Mouse (Mus musculus) hindbrain, embryonic 11.5 days (tissue): ENCODE measurements around the gene Npff. TPM values are rescaled to one million over a fixed set of nuclear protein-coding genes. Genes with fewer than 3 reads are reported as not detected.

Experiments used
- ATAC-seq: fragments of 200-750 bp; cut with Nextera tagmentation; 2 replicates; pipeline ENCODE4 v1.8.0; 2017; ENCODE audit warnings: mild to moderate bottlenecking, moderate TSS enrichment, moderate library complexity; ENCODE audit not compliant: low FRiP score
- DNase-seq: peaks from one replicate; pipeline ENCODE4 v3.0.0-alpha.2; 2015; ENCODE audit warnings: low spot score
- H3K27ac ChIP-seq: fragments of 300-500 bp; sonication (generic); 2 replicates; pipeline ENCODE4 v1.5.1; 2014; ENCODE audit warnings: mild to moderate bottlenecking, low read depth, low read length
- H3K27me3 ChIP-seq: fragments of 300-500 bp; sonication (generic); 2 replicates; pipeline ENCODE4 v1.6.1; 2014; ENCODE audit warnings: mild to moderate bottlenecking, low read length, moderate library complexity, mixed read lengths; ENCODE audit not compliant: control insufficient read depth, insufficient read depth
- H3K36me3 ChIP-seq: fragments of 300-500 bp; sonication (generic); 2 replicates; pipeline ENCODE4 v1.6.1; 2014; ENCODE audit warnings: mild to moderate bottlenecking, low read length, moderate library complexity, mixed read lengths; ENCODE audit not compliant: control insufficient read depth, insufficient read depth
- H3K4me1 ChIP-seq: fragments of 300-500 bp; sonication (generic); replicated peaks from 2 replicates; pipeline ENCODE4 v1.6.1; 2014; ENCODE audit warnings: low read length, mixed read lengths; ENCODE audit not compliant: control insufficient read depth, insufficient read depth
- H3K4me2 ChIP-seq: fragments of 300-500 bp; sonication (generic); replicated peaks from 2 replicates; pipeline ENCODE4 v1.6.1; 2014; ENCODE audit warnings: mild to moderate bottlenecking, low read depth, low read length
- H3K4me3 ChIP-seq: fragments of 300-500 bp; sonication (generic); 2 replicates; pipeline ENCODE4 v1.5.1; 2014; ENCODE audit warnings: low read depth, low read length
- H3K9ac ChIP-seq: fragments of 300-500 bp; sonication (generic); 2 replicates; pipeline ENCODE4 v1.6.1; 2014; ENCODE audit warnings: low read depth, low read length
- H3K9me3 ChIP-seq: fragments of 300-500 bp; sonication (generic); 2 replicates; pipeline ENCODE4 v1.6.1; 2016; ENCODE audit warnings: low read length; ENCODE audit not compliant: control insufficient read depth
- WGBS: fragments of 180-500 bp; shearing (Covaris S2); extraction: QIAGEN DNeasy Blood & Tissue Kit; methylation state at CpG from one replicate; pipeline ENCODE4 v1.1.7; 2014; 5-methylcytosine and 5-hydroxymethylcytosine counted together
- polyA plus RNA-seq: library from polyadenylated mRNA; unstranded; fragments of >200 nt; fragmentation: Nextera tagmentation; extraction: Ambion mirVana; gene quantifications from 2 replicates; pipeline ENCODE4 v1.2.1, GENCODE M21; 2014

The Npff gene
- polyA plus RNA-seq, 1 experiment from 2014 or later: 2.7 TPM

DNA sequence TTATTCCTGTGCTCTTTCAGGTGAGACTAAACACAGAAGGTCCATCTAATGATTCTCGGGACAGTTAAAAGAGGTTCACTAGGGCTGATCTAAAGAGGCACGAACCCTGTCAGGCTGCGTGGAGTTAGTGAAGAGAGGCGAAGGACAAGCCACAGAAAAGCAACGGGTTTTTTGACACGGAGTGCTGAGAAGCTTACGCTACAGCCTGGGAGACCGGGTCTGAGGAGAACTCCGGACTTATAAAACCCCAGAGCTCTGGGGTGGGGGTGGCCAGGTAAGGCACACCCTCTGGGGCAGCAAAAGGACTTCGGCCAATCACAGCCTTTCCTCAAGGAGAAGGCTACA is 7.1 kb downstream of the Npff start:
- Histone ChIP-seq H3K27me3 (no peaks in the 10 kb centered on the region), H3K36me3 (0 out of 2 replicates have a peak, but pooled peaks cover 3% of the 10 kb centered on the region), H3K9ac (peak overlapping the region; percentile 79), H3K4me2 (peak overlapping the region; percentile 82), H3K4me1 (peaks cover 5% of the 10 kb centered on the region), H3K9me3 (no peaks in the 10 kb centered on the region), H3K4me3 (peak overlapping the region; percentile 60), H3K27ac (peak overlapping the region; percentile 97)
- no peak for ATAC-seq
- WGBS: 0% methylated on average over 10 of the region's 10 CpGs
- no peak for DNase-seq

DNA sequence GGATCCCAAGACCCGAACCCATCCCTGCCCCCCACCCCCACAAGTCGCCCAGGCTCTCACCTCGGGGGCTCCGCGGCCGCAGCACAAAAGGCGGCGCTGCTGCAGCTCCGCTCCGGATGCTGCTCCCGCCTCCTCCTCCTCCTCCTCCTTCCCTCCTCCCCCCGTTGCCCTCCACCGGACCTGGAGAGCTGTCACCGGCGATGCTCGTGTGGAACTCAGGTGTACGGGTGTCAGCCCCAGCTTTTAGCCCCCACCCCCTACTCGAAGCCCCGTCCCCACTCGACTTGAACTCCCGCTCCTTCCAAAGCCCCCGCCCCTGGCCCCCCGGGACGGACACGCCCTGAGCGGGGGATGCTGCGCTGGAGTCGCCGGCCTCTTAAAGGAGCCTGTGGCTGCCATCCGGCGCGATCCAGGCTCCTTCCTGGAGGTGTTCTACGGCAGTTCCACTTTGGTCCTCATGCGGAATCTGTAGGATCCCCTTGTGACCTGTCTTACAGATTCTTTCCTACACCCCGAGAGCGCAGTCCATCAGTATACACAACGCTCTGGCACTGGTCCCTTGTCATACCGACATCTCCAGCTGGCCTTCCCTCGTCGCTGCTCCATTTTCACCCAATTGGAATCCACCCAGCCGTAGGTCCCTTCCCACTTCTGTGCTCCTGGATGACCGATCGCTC is 7.9 kb downstream of the Npff start, which contains the start of gene Map3k12:
Gene Map3k12, minus strand, starts transcription at position 337 of the 677 bp plus-strand sequence.
- Histone ChIP-seq H3K4me1 (peaks cover 10% of the 10 kb centered on the region), H3K27ac (peak within 1 kb of the TSS; percentile 97), H3K9ac (peak within 1 kb of the TSS; percentile 79), H3K4me3 (peak within 1 kb of the TSS; percentile 60), H3K4me2 (peak within 1 kb of the TSS; percentile 82), H3K27me3 (no peaks in the 10 kb centered on the region), H3K9me3 (no peaks in the 10 kb centered on the region), H3K36me3 (0 out of 2 replicates have a peak, but pooled peaks cover 3% of the 10 kb centered on the region)
- peak; percentile 83 for DNase-seq
- 1% methylated on average over 32 of the region's 43 CpGs for WGBS
- peak; percentile 36 for ATAC-seq

DNA sequence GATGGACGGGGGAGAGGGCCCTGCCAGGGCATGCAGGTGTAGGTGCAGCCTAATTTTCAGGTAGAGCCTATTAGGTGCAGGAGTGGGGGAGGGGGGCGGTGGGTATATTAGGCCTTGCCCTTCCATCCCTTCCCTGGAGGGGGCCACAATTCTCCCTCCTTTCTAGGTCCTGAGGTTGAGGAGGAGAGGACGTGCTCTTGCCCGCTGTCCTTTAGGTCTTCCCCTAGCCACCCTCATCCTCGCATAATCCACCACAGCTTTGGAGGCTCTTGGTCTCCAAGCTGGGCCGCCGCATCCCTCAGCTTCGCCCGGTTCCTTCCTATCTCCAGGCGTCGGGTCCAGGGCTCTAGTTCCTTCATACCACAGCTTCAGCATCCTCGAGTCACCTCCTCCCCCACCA is 8.4 kb downstream of the Npff start:
- Histone ChIP-seq H3K9me3 (no peaks in the 10 kb centered on the region), H3K4me2 (peak overlapping the region; percentile 82), H3K4me3 (peak overlapping the region; percentile 60), H3K27me3 (no peaks in the 10 kb centered on the region), H3K36me3 (no peaks in the 10 kb centered on the region), H3K27ac (peak overlapping the region; percentile 97), H3K4me1 (peaks cover 13% of the 10 kb centered on the region), H3K9ac (peak overlapping the region; percentile 79)
- ATAC-seq (peak; percentile 0; the same call in 1 of the 2 replicates), DNase-seq (no peak)
- WGBS: 2% methylated on average over 12 of the region's 12 CpGs

DNA sequence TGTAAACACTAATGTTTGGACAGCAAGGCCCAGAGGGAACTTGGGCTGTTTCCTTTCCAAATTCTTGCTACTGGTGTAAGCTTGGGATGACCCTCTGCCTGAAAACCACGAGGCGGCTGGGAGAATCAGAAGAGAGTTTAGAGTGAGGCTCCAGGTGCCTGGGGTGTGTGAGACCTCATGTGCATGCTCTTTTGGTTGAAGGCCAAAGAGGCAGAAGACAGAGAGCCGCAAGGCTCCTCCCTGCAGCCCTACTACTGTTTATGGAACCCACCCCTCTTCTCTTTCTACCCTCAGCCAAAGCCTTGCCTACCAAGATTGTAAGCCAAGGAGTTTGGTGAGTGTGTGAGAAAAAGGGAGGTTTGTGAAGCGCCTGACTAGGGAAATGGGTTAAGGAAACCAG is 9.0 kb downstream of the Npff start:
- peaks cover 15% of the 10 kb centered on the region for H3K4me1 ChIP-seq

DNA sequence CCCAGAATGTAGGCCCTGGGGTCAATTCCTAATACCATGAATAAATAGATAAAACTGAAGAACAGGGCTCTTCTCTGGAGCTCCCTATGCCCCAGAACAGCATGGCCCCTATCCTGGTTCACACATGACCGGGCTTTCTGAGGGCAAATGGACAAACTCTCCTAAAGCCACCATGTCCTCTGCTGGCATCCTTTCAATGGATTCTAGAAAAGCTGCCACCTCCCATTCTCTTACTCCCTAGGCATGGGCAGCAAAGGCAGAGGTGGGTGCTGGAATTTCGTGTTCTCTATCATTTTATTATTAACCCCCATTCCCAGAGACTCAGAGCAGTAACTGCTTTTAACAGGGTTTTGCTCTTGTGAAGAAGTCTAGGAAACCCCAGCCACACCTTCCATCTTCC is 9.5 kb downstream of the Npff start:
- H3K9me3 ChIP-seq: no peaks in the 10 kb centered on the region
- no peak overlapping the region for H3K27ac ChIP-seq
- H3K27me3 ChIP-seq: no peaks in the 10 kb centered on the region
- no peak overlapping the region for H3K9ac ChIP-seq
- no peak for DNase-seq
- WGBS: 93% methylated on average over 2 of the region's 2 CpGs
- no peaks in the 10 kb centered on the region for H3K36me3 ChIP-seq
- no peak overlapping the region; the same call in 1 of the 2 replicates for H3K4me3 ChIP-seq
- H3K4me1 ChIP-seq: peaks cover 15% of the 10 kb centered on the region
- ATAC-seq: no peak
- H3K4me2 ChIP-seq: peak overlapping the region; percentile 82

More for the DNA sequence above, 9.0 kb downstream of the Npff start:
- Histone ChIP-seq H3K4me3 (peak overlapping the region; percentile 60), H3K27ac (no peak overlapping the region), H3K9me3 (no peaks in the 10 kb centered on the region), H3K4me2 (peak overlapping the region; percentile 82), H3K36me3 (no peaks in the 10 kb centered on the region), H3K9ac (peak overlapping the region; percentile 79), H3K27me3 (no peaks in the 10 kb centered on the region)
- DNase-seq (no peak), ATAC-seq (no peak)
- WGBS: 55% methylated on average over 4 of the region's 4 CpGs

DNA sequence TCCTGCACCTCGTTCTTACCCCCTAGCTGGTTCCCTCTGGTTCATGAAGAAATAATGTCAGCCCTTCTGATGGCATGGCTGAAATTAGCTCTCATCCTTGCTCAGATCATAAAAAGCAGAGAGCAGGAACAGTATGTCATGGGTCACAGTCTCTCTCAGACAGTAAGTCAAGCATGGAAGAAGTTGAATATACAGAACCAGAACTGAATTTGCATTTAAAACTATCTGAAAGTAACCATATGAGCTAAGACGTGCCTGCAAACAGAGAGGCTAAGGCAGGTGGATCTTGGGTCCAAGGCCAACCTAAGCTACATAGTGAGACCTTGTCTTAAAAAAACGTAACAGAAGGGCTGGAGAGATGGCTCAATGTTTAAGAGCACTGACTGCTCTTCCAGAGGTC is 11.7 kb downstream of the Npff start:
- WGBS: 84% methylated on average over 3 of the region's 3 CpGs
- H3K4me2 ChIP-seq: no peak overlapping the region
- ATAC-seq (no peak), DNase-seq (no peak)
- peaks cover 12% of the 10 kb centered on the region for H3K4me1 ChIP-seq
- no peak overlapping the region for H3K9ac ChIP-seq
- H3K27ac ChIP-seq: peak overlapping the region; percentile 94
- H3K9me3 ChIP-seq: no peaks in the 10 kb centered on the region
- no peaks in the 10 kb centered on the region for H3K27me3 ChIP-seq
- H3K36me3 ChIP-seq: no peaks in the 10 kb centered on the region
- H3K4me3 ChIP-seq: no peak overlapping the region

DNA sequence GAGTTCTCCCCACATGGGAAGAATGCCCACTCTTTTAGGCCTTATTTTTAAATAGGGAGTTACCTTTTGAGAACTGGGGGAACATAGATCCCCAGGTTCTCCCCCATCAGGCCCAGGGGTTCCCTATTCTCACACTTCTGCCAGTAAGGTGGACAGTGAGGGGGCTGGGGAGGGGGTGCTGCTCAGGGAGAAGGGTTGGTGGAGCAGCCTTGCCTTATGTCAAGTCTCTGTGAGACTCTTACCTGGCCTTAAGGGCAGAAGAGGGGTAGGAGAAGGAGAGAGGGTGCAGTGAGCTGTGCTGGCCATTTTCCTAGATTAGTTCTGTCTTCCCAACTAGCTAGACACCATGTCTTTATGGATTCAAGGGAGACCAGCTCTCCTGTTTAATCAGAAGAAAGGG is 12.3 kb downstream of the Npff start:
- no peaks in the 10 kb centered on the region for H3K36me3 ChIP-seq
- H3K4me1 ChIP-seq: peaks cover 12% of the 10 kb centered on the region
- peak overlapping the region; percentile 94 for H3K27ac ChIP-seq
- H3K9ac ChIP-seq: no peak overlapping the region
- H3K9me3 ChIP-seq: no peaks in the 10 kb centered on the region
- H3K4me3 ChIP-seq: no peak overlapping the region
- no peaks in the 10 kb centered on the region for H3K27me3 ChIP-seq
- peak overlapping the region; percentile 66; the same call in 1 of the 2 replicates for H3K4me2 ChIP-seq
- ATAC-seq (no peak), DNase-seq (no peak)

DNA sequence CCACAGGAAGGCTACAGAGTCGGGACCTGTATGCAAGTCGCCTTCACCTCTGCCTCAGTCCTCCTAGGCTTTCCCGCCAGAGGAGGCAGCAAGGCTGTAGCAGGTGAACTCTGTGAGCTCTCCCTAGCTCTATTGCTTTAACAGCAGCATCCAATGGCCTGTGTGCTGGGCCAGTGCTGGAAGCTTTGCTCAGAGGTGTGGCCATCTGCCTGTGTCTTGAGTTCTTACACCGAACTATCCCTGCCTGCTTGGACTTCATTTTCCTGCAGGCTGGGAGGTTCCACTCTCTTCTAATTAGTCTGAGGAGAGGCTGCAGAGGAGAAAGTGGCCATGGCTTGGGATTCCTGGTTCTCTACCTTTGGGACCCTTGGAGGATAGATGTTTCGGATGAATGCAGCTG is 12.7 kb downstream of the Npff start:
- 23% methylated on average over 5 of the region's 5 CpGs for WGBS
- Histone ChIP-seq H3K27ac (peak overlapping the region; percentile 94), H3K4me3 (no peak overlapping the region), H3K27me3 (no peaks in the 10 kb centered on the region), H3K9ac (peak overlapping the region; percentile 12; the same call in 1 of the 2 replicates), H3K4me1 (peaks cover 12% of the 10 kb centered on the region), H3K9me3 (no peaks in the 10 kb centered on the region), H3K4me2 (peak overlapping the region; percentile 66), H3K36me3 (no peaks in the 10 kb centered on the region)
- DNase-seq: no peak
- ATAC-seq: no peak

DNA sequence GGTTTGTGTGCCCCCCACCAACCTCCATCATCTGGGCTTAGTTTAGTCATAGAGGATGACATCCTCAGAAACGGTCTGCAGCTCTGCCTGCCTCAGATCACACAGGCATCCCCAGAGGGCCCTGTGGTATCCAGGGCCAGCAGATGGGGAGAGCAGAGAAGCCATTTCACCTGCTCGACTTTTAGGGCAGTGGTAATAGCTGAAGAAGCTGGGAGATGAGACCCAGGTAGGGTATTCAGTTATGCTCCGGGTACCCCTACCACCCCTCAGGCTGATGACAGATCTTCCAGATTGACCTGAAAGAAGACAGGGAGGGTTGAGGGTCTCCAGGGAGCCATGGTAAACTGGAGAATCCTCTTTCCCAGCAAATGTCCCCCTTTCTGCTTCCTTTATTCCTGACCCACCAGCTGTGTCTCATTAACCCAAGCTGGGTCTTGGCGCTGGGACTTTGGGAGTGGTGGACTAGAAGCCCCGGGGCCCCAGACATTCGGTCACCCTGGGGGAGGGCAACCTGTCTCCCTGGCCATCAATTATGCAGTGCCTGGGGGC is 13.4 kb downstream of the Npff start:
- Histone ChIP-seq H3K4me3 (peak overlapping the region; percentile 51; the same call in 1 of the 2 replicates), H3K4me1 (peaks cover 12% of the 10 kb centered on the region), H3K4me2 (peak overlapping the region; percentile 66), H3K9ac (peak overlapping the region; percentile 12; the same call in 1 of the 2 replicates), H3K27me3 (no peaks in the 10 kb centered on the region), H3K27ac (peak overlapping the region; percentile 94), H3K9me3 (no peaks in the 10 kb centered on the region), H3K36me3 (no peaks in the 10 kb centered on the region)
- 8% methylated on average over 6 of the region's 6 CpGs for WGBS
- ATAC-seq (peak; percentile 41), DNase-seq (peak; percentile 60)
